Mouse (Mus musculus) hindbrain, embryonic 10.5 days (tissue): ENCODE measurements around the gene Mroh7. TPM values are rescaled to one million over a fixed set of nuclear protein-coding genes. Genes with fewer than 3 reads are reported as not detected.
"Not testable (repeated sequence)": the region's sequence is repeated elsewhere in the genome, so short reads cannot be mapped to it uniquely, and the experiment has no call there.

ENCODE experiments used
- DNase-seq: peaks from one replicate; pipeline ENCODE4 v3.0.0-alpha.2; 2017; ENCODE audit warnings: low spot score
- H3K27ac ChIP-seq: fragments of 300-500 bp; sonication (generic); 2 replicates; pipeline ENCODE4 v1.5.1; 2016; ENCODE audit warnings: mild to moderate bottlenecking, moderate library complexity
- H3K27me3 ChIP-seq: fragments of 300-500 bp; sonication (generic); 2 replicates; pipeline ENCODE4 v1.6.1; 2016; ENCODE audit warnings: mild to moderate bottlenecking; ENCODE audit not compliant: poor library complexity, insufficient read depth, severe bottlenecking
- H3K36me3 ChIP-seq: fragments of 300-500 bp; sonication (generic); 2 replicates; pipeline ENCODE4 v1.6.1; 2016; ENCODE audit warnings: mild to moderate bottlenecking, moderate library complexity
- H3K4me1 ChIP-seq: fragments of 300-500 bp; sonication (generic); replicated peaks from 2 replicates; pipeline ENCODE4 v1.6.1; 2016; ENCODE audit warnings: mild to moderate bottlenecking
- H3K4me3 ChIP-seq: fragments of 300-500 bp; sonication (generic); 2 replicates; pipeline ENCODE4 v1.5.1; 2016; ENCODE audit warnings: mild to moderate bottlenecking, moderate library complexity
- H3K9me3 ChIP-seq: fragments of 300-500 bp; sonication (generic); 2 replicates; pipeline ENCODE4 v1.6.1; 2016; ENCODE audit warnings: mild to moderate bottlenecking, moderate library complexity
- WGBS: fragments of 180-500 bp; shearing (Covaris S2); methylation state at CpG from one replicate; pipeline ENCODE4 v1.1.7; 2016; 5-methylcytosine and 5-hydroxymethylcytosine counted together
- polyA plus RNA-seq: library from polyadenylated mRNA; unstranded; fragments of >200 nt; fragmentation: Nextera tagmentation; extraction: Ambion mirVana; gene quantifications from 2 replicates; pipeline ENCODE4 v1.2.1, GENCODE M21; 2016

Gene Mroh7
- polyA plus RNA-seq, 1 experiment from 2014 or later: not detected

GRCm38 (mm10) chr4:106736884-106737283 lies 6.2 kb upstream of the Mroh7 start:
- not testable (repeated sequence) for H3K4me1 ChIP-seq, H3K9me3 ChIP-seq, H3K4me3 ChIP-seq, DNase-seq, H3K36me3 ChIP-seq, H3K27ac ChIP-seq, H3K27me3 ChIP-seq
- WGBS: 84% methylated on average over 1 of the region's 1 CpGs

- DNase-seq: no peak
Observed at GRCm38 (mm10) chr4:106733636-106734035, 2.9 kb upstream of the Mroh7 start, which contains the start of gene Fam151a. TSS of gene Fam151a (plus strand) at chr4:106733889.

GRCm38 (mm10) chr4:106720631-106721030 lies 10.1 kb downstream of the Mroh7 start:
- 90% methylated on average over 4 of the region's 4 CpGs for WGBS
- Histone ChIP-seq H3K4me1 (no peaks in the 10 kb centered on the region), H3K36me3 (no peaks in the 10 kb centered on the region), H3K4me3 (no peak overlapping the region), H3K9me3 (no peaks in the 10 kb centered on the region), H3K27me3 (no peaks in the 10 kb centered on the region), H3K27ac (no peak overlapping the region)
- DNase-seq: no peak

More at GRCm38 (mm10) chr4:106733636-106734035, 2.9 kb upstream of the Mroh7 start, which contains the start of gene Fam151a:
- 63% methylated on average over 4 of the region's 4 CpGs for WGBS
- Histone ChIP-seq H3K4me3 (no peak within 1 kb of the TSS), H3K27me3 (no peaks in the 10 kb centered on the region; the same call in 1 of the 2 replicates), H3K36me3 (no peaks in the 10 kb centered on the region), H3K9me3 (no peaks in the 10 kb centered on the region), H3K27ac (no peak within 1 kb of the TSS), H3K4me1 (no peaks in the 10 kb centered on the region; the same call in 1 of the 2 replicates)

GRCm38 (mm10) chr4:106713622-106714021 lies 17.1 kb downstream of the Mroh7 start:
- 95% methylated on average over 6 of the region's 6 CpGs for WGBS
- DNase-seq: no peak
- Histone ChIP-seq H3K4me3 (no peak overlapping the region), H3K9me3 (no peaks in the 10 kb centered on the region), H3K36me3 (no peaks in the 10 kb centered on the region), H3K4me1 (peaks cover 8% of the 10 kb centered on the region), H3K27me3 (0 out of 2 replicates have a peak, but pooled peaks cover 6% of the 10 kb centered on the region), H3K27ac (no peak overlapping the region)

DNA sequence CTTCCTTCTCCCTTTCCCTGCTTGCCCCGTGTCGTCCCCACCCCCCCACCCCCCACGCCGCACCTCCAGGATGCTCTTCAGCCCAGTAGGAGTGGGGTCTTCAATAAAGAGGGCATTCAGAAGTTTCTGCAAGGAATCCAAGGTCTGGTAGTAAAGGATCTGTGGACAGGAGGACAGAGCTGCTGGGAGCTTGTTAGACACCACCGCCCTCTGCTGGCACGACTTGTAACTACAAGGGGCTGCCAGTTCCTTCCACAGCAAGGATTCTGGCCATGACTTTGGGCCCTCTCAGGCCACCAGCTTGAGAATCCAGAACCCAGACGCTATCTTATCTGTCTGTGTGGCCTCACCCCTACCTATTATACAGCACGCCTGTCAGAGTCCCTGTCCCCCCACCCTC lies 22.3 kb downstream of the Mroh7 start:
- Histone ChIP-seq H3K4me1 (peaks cover 31% of the 10 kb centered on the region), H3K27ac (no peak overlapping the region; the same call in 1 of the 2 replicates)

GRCm38 (mm10) chr4:106707957-106708356 lies 22.8 kb downstream of the Mroh7 start:
- no peak for DNase-seq
- Histone ChIP-seq H3K36me3 (no peaks in the 10 kb centered on the region), H3K9me3 (no peaks in the 10 kb centered on the region), H3K27ac (no peak overlapping the region; the same call in 1 of the 2 replicates), H3K4me3 (peak overlapping the region; percentile 16; the same call in 1 of the 2 replicates), H3K27me3 (peaks cover 20% of the 10 kb centered on the region; the same call in 1 of the 2 replicates), H3K4me1 (peaks cover 31% of the 10 kb centered on the region)
- 43% methylated on average over 5 of the region's 5 CpGs for WGBS

More for the DNA sequence above, 22.3 kb downstream of the Mroh7 start:
- peak; percentile 85 for DNase-seq
- 2% methylated on average over 8 of the region's 8 CpGs for WGBS
- 0 out of 2 replicates have a peak, but pooled peaks cover 17% of the 10 kb centered on the region for H3K27me3 ChIP-seq
- H3K36me3 ChIP-seq: no peaks in the 10 kb centered on the region
- H3K9me3 ChIP-seq: no peaks in the 10 kb centered on the region
- peak overlapping the region; percentile 16; the same call in 1 of the 2 replicates for H3K4me3 ChIP-seq

GRCm38 (mm10) chr4:106705096-106705665 lies 25.5 kb downstream of the Mroh7 start:
- Histone ChIP-seq H3K36me3 (no peaks in the 10 kb centered on the region), H3K27ac (peak overlapping the region; percentile 76), H3K9me3 (no peaks in the 10 kb centered on the region), H3K4me1 (peaks cover 42% of the 10 kb centered on the region), H3K27me3 (peaks cover 24% of the 10 kb centered on the region; the same call in 1 of the 2 replicates), H3K4me3 (no peak overlapping the region)
- no peak for DNase-seq
- WGBS: 45% methylated on average over 8 of the region's 8 CpGs

- Histone ChIP-seq H3K4me3 (no peak overlapping the region), H3K27me3 (peaks cover 18% of the 10 kb centered on the region; the same call in 1 of the 2 replicates), H3K36me3 (no peaks in the 10 kb centered on the region), H3K27ac (peak overlapping the region; percentile 76; the same call in 1 of the 2 replicates), H3K9me3 (no peaks in the 10 kb centered on the region), H3K4me1 (peaks cover 47% of the 10 kb centered on the region)
- DNase-seq: no peak
- WGBS: 66% methylated on average over 11 of the region's 11 CpGs
Observed at GRCm38 (mm10) chr4:106704416-106704815, 26.3 kb downstream of the Mroh7 start.

DNA sequence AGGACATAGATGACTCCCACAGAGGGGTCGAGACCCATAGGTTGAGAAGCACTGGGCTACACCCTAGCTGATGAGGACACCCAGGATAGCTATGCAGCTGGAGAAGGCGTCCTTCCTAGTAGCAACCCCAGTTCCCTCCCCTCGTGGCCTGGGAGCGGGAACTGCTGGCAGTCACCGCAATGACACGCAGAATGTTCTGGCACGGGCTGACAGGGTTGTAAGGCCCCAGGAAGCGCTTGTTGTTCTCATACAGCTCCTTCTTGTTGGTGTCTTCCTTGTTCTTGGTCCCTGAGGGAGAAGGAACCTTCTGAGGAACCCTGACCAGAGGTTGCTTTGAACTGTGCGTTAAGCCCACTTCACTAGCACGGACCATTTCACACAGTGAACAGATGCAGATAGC lies 26.8 kb downstream of the Mroh7 start:
- H3K27me3 ChIP-seq: peaks cover 18% of the 10 kb centered on the region; the same call in 1 of the 2 replicates
- WGBS: 79% methylated on average over 10 of the region's 10 CpGs
- H3K9me3 ChIP-seq: no peaks in the 10 kb centered on the region
- no peak overlapping the region for H3K4me3 ChIP-seq
- no peak overlapping the region for H3K27ac ChIP-seq
- no peak for DNase-seq
- H3K36me3 ChIP-seq: no peaks in the 10 kb centered on the region
- peaks cover 47% of the 10 kb centered on the region for H3K4me1 ChIP-seq

DNA sequence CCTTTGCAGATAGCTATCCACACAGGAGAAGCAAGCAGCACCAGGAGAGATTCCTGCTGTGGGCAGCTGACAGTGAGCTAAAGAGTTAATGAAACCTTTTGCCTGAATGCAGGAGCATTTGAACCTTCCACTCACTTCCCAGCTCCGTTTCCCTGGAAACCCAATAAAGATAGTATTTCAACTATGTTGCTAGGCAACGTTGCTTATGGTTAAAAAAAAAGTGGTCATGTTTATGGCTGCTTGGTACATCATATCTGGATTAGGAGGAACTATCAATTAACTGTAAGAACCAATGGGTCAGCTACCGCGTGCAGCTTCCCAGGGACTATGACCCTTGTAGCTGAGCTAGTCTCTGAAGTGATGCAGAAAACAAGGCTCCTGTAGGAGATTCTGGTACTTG lies 29.9 kb downstream of the Mroh7 start:
- Histone ChIP-seq H3K4me1 (peaks cover 35% of the 10 kb centered on the region), H3K27ac (no peak overlapping the region; the same call in 1 of the 2 replicates), H3K27me3 (peaks cover 14% of the 10 kb centered on the region; the same call in 1 of the 2 replicates), H3K9me3 (no peaks in the 10 kb centered on the region), H3K4me3 (no peak overlapping the region), H3K36me3 (no peaks in the 10 kb centered on the region)
- no peak for DNase-seq
- 64% methylated on average over 4 of the region's 4 CpGs for WGBS

DNA sequence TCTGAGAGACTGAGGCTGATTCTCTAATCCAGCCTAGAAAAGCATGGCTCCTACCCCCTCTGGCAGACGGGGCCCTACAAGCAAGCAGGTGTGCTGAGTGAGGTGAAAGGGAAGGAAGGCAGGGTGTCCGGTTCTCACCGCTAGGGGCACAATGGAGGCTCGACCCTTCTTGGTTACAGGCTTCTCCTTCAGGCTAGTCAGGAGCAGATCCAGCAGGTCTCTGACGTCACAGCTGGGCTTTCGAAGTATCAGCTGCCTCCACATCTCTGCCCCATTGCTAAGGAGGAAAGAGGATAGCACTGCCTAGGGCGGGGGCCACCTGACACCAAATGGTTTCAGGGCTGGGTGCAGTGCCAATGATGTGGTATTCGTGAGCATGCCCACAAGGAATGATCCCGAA lies 30.7 kb downstream of the Mroh7 start:
- H3K27ac ChIP-seq: 0 out of 2 replicates have a peak overlapping the region, but pooled peaks have one; percentile 13

GRCm38 (mm10) chr4:106693841-106694430 lies 36.8 kb downstream of the Mroh7 start:
- no peak for DNase-seq
- Histone ChIP-seq H3K27ac (no peak overlapping the region), H3K4me3 (no peak overlapping the region), H3K4me1 (no peaks in the 10 kb centered on the region), H3K27me3 (no peaks in the 10 kb centered on the region; the same call in 1 of the 2 replicates), H3K36me3 (no peaks in the 10 kb centered on the region), H3K9me3 (no peaks in the 10 kb centered on the region)
- WGBS: 86% methylated on average over 15 of the region's 15 CpGs

More for the DNA sequence above, 30.7 kb downstream of the Mroh7 start:
- Histone ChIP-seq H3K4me1 (peaks cover 28% of the 10 kb centered on the region), H3K36me3 (no peaks in the 10 kb centered on the region), H3K9me3 (no peaks in the 10 kb centered on the region), H3K4me3 (no peak overlapping the region), H3K27me3 (peaks cover 10% of the 10 kb centered on the region; the same call in 1 of the 2 replicates)
- DNase-seq: peak; percentile 69
- 22% methylated on average over 9 of the region's 9 CpGs for WGBS
